Mouse (Mus musculus): Measurements from ENCODE around the gene Uox.

Uox gene

GRCm38 (mm10) chr3:146583908-146584307 is 13.7 kb downstream of the Uox start:
- no peak for DNase-seq (ENCODE audit: low spot score)

GRCm38 (mm10) chr3:146586616-146587015 is 16.4 kb downstream of the Uox start:
- no peak for DNase-seq (ENCODE audit: low spot score)

- no peak for DNase-seq (ENCODE audit: low spot score)
These were observed 19.3 kb downstream of the Uox start for GRCm38 (mm10) chr3:146589523-146589922.

GRCm38 (mm10) chr3:146591159-146591558 is 20.9 kb downstream of the Uox start:
- no peak for DNase-seq (ENCODE audit: low spot score)

- DNase-seq (ENCODE audit: low spot score): no peak
These were observed 21.4 kb downstream of the Uox start for GRCm38 (mm10) chr3:146591601-146592000.

- DNase-seq (ENCODE audit: low spot score): no peak
These were observed 25.2 kb downstream of the Uox start for GRCm38 (mm10) chr3:146595440-146595839.

- no peak for DNase-seq (ENCODE audit: low spot score)
These were observed 26.2 kb downstream of the Uox start for GRCm38 (mm10) chr3:146596387-146596786.

- no peak for DNase-seq (ENCODE audit: low spot score)
These were observed 26.6 kb downstream of the Uox start for GRCm38 (mm10) chr3:146596864-146597263.

- DNase-seq (ENCODE audit: low spot score): no peak
These were observed 28.2 kb downstream of the Uox start for GRCm38 (mm10) chr3:146598411-146598810.

- DNase-seq (ENCODE audit: low spot score): no peak
These were observed 29.1 kb downstream of the Uox start for GRCm38 (mm10) chr3:146599198-146599900.

- no peak for DNase-seq (ENCODE audit: low spot score)
These were observed 31.0 kb downstream of the Uox start for GRCm38 (mm10) chr3:146601205-146601604.

GRCm38 (mm10) chr3:146602531-146602930 is 32.3 kb downstream of the Uox start:
- DNase-seq (ENCODE audit: low spot score): no peak

GRCm38 (mm10) chr3:146604647-146605046 is 34.4 kb downstream of the Uox start:
- DNase-seq (ENCODE audit: low spot score): no peak

- DNase-seq (ENCODE audit: low spot score): no peak
These were observed 37.1 kb downstream of the Uox start for GRCm38 (mm10) chr3:146607368-146607767.

- no peak for DNase-seq (ENCODE audit: low spot score)
These were observed 40.1 kb downstream of the Uox start for GRCm38 (mm10) chr3:146610322-146610721.

GRCm38 (mm10) chr3:146611261-146611660 is 41.0 kb downstream of the Uox start:
- DNase-seq (ENCODE audit: low spot score): no peak

- no peak for DNase-seq (ENCODE audit: low spot score)
These were observed 41.6 kb downstream of the Uox start for GRCm38 (mm10) chr3:146611821-146612220.

- no peak for DNase-seq (ENCODE audit: low spot score)
These were observed 45.3 kb downstream of the Uox start, which contains the start of gene Dnase2b for GRCm38 (mm10) chr3:146615496-146615895. TSS of gene Dnase2b (minus strand) at chr3:146615596.

- no peak for DNase-seq (ENCODE audit: low spot score)
These were observed 46.5 kb downstream of the Uox start for GRCm38 (mm10) chr3:146616533-146617283.

GRCm38 (mm10) chr3:146617946-146618345 is 47.7 kb downstream of the Uox start:
- DNase-seq (ENCODE audit: low spot score): no peak

GRCm38 (mm10) chr3:146618357-146618756 is 48.1 kb downstream of the Uox start:
- no peak for DNase-seq (ENCODE audit: low spot score)

GRCm38 (mm10) chr3:146620101-146620500 is 49.9 kb downstream of the Uox start:
- no peak for DNase-seq (ENCODE audit: low spot score)

GRCm38 (mm10) chr3:146620555-146621249 is 50.5 kb downstream of the Uox start:
- no peak for DNase-seq (ENCODE audit: low spot score)
